Mouse (Mus musculus) adrenal gland, postnatal 25 days (tissue): ENCODE data around the gene Swt1. TPM values are rescaled to one million over a fixed set of nuclear protein-coding genes. Genes with fewer than 3 reads are reported as not detected.
A peak's percentile ranks its signal among the peaks of the same experiment; 100 is the strongest.
"Not testable (repeated sequence)": the region's sequence is repeated elsewhere in the genome, so short reads cannot be mapped to it uniquely, and the experiment has no call there.

Experiments
- DNase-seq: peaks from one replicate; pipeline ENCODE4 v3.0.0; 2021; ENCODE audit warnings: mixed read lengths
- total RNA-seq: library from RNA; stranded (reverse); gene quantifications from 2 replicates; pipeline ENCODE4 v1.2.3, GENCODE M21; 2021

Swt1 gene
- total RNA-seq, 1 experiment from 2014 or later = 22.4 TPM

DNA sequence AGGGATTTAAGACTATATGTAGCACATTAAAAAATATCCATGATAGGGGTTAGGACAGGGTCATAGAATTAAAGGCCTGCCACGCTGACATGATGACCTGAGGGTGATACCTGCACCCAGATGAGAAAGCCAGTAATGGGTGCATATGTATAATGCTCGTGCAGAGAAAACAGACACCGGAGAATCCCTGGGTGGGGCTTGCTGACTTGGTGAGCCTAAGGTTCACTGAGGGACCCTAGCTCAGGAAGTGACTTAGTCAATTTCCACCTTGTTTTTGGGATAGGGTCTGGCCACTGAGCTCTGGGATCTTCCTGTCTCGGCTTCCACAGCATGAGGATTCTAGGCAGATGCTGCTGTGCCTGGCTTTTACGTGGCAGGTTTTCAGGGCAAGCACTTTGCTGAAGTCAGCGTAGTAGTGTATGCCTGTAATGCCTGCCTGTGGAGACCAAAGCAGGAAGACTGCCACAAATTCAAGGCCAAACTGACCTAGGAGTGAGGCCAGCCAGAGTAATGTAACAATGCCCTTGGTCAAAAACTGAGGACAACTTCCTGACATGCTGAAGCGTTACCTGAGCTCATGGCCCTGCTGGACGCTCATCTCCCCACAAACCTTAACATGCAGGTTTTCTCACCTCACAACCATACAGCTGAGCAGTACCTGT lies 61.2 kb downstream of the Swt1 start:
- peak; percentile 12 for DNase-seq

GRCm38 (mm10) chr1:151359374-151359773 lies 68.9 kb downstream of the Swt1 start:
- no peak for DNase-seq

GRCm38 (mm10) chr1:151355994-151356393 lies 72.3 kb downstream of the Swt1 start:
- DNase-seq = no peak

DNA sequence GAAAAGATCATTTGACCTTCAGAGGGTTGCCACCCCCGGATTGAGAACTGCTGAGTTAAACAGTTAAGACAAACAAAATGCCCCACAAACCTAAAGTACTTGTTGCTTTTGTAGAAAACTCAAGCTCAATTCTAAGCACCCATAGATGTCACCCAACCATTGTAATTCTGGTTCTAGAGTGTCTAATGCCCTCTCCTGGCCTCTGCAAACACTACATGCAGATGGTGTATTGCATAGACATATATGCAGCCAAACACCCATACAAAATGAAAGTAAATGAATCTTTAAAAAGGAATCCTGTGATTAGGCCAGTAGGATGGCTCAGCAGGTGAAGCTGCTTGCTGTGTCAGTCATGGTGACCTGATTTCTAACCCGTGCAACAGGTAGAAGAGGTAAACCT lies 75.3 kb downstream of the Swt1 start:
- peak; percentile 20 for DNase-seq

- DNase-seq = not testable (repeated sequence)
Observed at GRCm38 (mm10) chr1:151348293-151348692, 80.0 kb downstream of the Swt1 start.

- DNase-seq = no peak
Observed at GRCm38 (mm10) chr1:151346681-151347127, 81.6 kb downstream of the Swt1 start.

- DNase-seq = no peak
Observed at GRCm38 (mm10) chr1:151345863-151346195, 82.4 kb downstream of the Swt1 start.

GRCm38 (mm10) chr1:151345109-151345862 lies 83.0 kb downstream of the Swt1 start:
- peak; percentile 98 for DNase-seq

DNA sequence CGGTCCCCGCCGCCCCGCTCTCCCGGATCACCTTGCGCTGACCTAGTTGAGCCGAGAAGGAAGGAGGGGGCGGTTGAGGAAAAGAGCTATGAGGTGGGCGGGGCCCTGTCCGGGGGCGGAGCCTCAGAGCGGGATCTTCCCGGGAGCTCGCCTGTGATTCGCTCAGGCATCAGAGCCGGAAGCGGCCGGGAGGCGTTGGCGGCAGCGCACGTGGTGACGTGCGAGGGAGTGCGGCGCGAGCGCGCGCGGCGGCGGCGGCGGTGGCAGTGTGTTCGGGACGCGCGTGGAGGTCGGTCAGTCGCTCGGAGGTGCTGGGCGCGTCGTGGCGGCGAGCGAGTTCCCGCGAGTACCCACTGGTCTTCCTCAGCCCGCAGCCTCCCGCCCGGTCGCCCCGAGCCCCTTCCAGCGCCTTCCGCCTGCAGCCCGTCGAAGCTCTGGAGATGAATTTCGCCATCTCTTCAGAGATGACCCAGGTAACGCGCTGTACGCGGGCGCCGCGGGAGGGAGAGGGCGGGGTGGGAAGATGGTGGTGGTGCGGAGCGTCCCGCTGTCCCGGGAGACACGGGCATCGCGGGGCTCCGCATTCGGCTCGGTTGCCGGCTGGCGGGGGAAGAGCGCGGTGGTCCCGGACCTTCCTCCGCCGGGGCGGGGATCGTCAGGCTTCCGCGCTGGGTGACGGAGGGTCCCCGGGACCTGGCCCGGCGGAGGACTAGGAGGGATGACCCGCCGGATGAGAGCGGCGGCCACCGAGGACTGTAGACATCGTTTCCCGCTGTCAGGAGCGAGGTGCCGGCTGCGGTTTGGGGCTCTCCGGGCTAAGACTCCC lies 83.8 kb downstream of the Swt1 start, which contains the start of gene Ivns1abp:
TSS of gene Ivns1abp (plus strand) at position 195 of the 826 bp plus-strand sequence.
- peak; percentile 98 for DNase-seq

DNA sequence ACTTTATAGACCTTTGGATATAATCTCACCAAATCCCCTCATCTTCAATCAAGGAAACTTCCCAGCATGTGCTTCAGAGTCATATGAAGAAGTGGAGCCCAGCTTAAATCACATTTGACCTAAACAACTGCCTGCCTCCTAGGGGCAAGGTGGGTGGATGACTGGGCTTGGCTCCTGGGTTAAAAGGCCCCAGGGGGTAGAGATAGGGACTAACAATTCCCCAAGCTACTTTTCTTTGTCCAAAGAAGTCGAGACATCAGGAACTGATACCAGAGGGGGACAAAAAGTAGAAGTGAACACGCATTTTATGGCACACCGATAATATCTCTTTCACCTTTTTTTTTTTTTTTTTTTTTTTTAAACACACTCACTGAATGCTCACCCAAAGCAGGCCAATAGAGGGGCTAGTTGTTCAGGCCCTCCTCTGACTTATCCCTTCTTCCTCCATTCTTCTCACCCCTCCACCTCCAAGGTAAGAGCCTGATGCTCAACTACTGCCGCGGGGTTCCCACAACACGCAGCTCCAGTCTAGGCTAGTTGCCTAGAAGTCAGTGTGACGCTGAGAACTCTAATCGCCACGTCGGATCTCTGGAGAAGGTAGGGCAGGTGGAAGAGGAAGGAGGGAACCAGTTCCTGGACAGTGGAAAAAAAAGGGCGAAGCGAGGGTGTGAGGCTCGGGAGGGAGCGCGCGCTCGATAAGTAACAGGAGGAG lies 84.5 kb downstream of the Swt1 start:
- no peak for DNase-seq

DNA sequence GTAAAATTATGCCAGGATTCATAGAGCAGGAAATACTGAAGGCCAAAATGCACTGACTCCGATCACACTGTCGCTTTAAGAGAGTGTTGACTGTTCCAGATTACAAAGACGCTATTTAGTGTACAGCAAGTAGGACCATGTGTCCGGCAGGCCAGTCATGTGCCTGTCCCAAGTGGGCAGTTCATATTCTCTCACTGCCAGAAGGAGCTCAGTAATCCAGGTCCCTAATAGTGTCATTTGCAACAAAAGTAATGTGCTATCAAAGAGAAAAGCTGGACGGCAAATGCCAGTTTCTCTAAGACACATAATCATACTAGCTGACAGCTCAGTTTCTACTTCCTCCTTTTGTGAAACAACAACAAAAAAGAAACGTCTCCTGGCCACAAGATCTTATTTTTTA lies 85.3 kb downstream of the Swt1 start:
- no peak for DNase-seq

DNA sequence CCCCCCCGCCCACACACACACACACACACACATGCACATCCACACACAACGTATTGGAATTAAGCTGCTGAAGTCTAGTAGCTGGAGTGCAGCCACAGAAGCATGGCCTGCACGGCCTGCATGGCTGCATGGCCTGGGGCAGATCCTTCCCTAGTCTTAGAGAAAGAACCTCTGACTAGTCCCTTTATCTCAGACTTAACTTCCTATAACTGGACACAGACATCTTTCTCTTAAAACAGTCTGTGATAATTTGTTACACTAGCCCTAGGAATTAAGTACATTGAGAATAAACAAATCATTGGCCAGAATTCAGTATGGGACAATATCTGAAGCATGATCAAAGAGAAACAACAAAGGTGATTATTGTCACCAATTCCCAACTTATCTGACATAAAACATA lies 85.9 kb downstream of the Swt1 start:
- no peak for DNase-seq

GRCm38 (mm10) chr1:151341321-151342044 lies 86.8 kb downstream of the Swt1 start:
- DNase-seq = no peak

DNA sequence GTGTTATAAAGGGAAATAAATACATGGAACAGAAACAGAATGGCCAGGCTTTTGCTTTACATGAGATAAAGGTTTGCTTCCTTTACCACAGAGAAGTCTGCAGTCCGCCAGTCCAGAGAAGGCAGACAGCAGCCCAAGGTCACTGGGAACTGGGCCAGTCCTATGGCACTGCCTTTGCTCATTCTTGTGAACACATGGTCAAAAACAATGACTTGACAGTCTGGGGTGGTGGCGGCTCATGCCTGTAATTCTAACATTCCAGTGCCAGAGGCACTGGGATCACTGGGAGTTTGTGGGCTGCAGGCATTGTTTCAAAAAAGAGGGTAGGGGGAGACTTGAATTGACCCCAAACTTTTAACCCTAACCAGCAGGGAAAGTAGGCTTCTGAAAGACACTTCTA lies 89.3 kb downstream of the Swt1 start:
- peak; percentile 77 for DNase-seq

DNA sequence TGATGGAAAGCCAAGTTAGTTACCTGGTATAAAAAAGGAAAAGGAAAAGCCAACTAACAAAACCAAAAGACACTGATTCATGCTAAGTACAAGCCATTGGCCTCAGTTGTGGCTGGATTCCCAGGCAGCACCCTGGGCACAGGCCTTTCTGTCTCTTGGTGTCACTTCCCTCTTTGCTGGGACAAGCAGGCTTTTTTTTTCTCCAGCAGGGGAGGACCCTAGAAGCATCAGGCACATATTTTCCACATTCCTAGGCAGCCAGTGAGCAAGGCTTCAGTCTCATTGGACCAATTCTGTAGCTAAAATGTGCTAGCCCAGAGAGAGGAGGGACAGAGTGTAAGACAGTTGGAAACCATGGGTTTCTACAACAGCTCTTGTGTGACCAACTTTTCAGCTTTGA lies 90.0 kb downstream of the Swt1 start:
- DNase-seq = no peak

DNA sequence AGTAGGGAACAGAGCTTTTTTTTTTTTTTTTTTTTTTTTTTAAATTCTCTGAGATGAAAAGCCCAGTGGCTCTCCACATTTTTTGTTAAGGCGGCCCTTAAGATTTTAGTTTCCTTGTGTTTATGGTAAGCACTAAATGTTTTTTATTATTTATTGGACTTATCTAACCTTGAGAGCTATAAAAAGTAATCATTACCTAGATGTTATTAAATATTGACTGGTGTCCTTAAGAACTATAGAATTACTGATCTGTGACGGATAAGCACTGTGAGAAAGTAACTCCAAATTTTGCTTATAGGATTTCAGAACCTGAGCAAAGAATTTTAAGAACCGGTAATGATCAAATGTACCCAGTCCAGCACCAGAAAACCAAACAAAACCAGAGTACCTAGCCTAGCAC lies 95.4 kb downstream of the Swt1 start:
- no peak for DNase-seq

GRCm38 (mm10) chr1:151329601-151330000 lies 98.7 kb downstream of the Swt1 start:
- DNase-seq = no peak

GRCm38 (mm10) chr1:151328341-151329097 lies 99.7 kb downstream of the Swt1 start:
- no peak for DNase-seq

DNA sequence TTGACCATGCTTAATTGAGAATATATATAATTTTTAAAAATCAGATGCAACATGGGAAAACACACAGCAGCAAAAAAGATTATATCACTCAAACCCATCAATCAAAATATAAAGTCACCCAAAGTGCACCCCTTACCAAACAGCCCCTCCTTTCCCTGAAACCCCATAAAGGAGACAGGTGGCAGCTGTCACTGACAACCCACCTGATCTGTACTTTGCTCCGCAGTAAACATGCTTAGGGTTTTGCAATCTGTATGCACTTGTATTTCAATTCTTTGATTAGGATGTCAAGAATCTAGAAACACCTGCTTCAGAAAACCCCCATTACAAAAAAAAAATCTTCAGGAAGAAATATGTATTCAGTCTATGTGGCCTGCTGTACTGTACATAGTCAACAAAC lies 102.9 kb downstream of the Swt1 start:
- DNase-seq = no peak

DNA sequence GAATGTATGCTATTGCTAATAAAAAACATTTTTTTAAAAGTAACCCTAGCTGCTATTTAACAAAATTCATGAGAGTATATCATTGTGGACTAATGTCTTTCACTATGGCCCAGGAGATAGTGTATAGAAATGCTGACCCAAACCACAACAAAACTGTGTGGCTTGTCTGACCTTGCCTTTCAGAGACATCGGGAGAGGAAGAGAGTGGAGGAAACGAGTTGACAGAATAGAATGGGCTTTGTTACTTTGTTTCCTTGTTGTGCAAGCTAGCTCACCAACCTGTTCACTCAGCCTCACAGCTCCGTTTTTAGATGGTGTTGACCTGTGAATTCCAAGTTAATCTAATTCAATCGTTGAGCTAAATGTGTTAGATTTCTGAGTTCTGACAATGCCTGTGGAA lies 107.8 kb downstream of the Swt1 start:
- no peak for DNase-seq

- no peak for DNase-seq
Observed at GRCm38 (mm10) chr1:151319267-151319666, 109.0 kb downstream of the Swt1 start.
